ENCODE assay signal across 33 mouse cellular contexts in genomic region chr2:3869701-3870100, GRCm38 (mm10).
"Had no signal": no experiment of that assay in that cellular context is flagged by ENCODE, and none has a peak within 500 bp of the region (broad histone marks: within the 10 kb centered on the region; RNA-seq: fewer than 3 reads in every experiment).

No protein-coding gene starts in this region.

- ATAC-seq: hindbrain, embryonic 16.5 days; hindbrain, postnatal 0 days; inflammation-experienced regulatory T-cells, adult 6 months; intestine, embryonic 15.5 days; intestine, embryonic 16.5 days; intestine, postnatal 0 days had no signal

- H3K36me3 ChIP-seq: heart, embryonic 13.5 days; heart, embryonic 15.5 days; hindbrain, embryonic 10.5 days; hindbrain, embryonic 12.5 days; hindbrain, embryonic 13.5 days; hindbrain, embryonic 15.5 days; intestine, embryonic 15.5 days; kidney, embryonic 15.5 days had no signal

- H3K4me3 ChIP-seq: heart, embryonic 13.5 days; heart, embryonic 15.5 days; hindbrain, embryonic 10.5 days; hindbrain, embryonic 12.5 days; hindbrain, embryonic 13.5 days; hindbrain, embryonic 15.5 days; intestine, embryonic 15.5 days; kidney, embryonic 15.5 days; layer of hippocampus, adult 2 months; left cerebral cortex, adult 2 months had no signal

- DNase-seq: heart, postnatal 10 days; heart, postnatal 14 days; heart, postnatal 36 days; heart, postnatal 4 days; kidney, adult 11 months; kidney, adult 18-20 months; kidney, adult 2 months; kidney, adult 8-10 months; kidney, adult 9 months; kidney, postnatal 10 days; kidney, postnatal 14 days; kidney, postnatal 25 days; kidney, postnatal 36 days; kidney, postnatal 4 days; layer of hippocampus, adult 9-11 months; layer of hippocampus, postnatal 36 days had no signal

- H3K27ac ChIP-seq: heart, embryonic 13.5 days; heart, embryonic 15.5 days; hindbrain, embryonic 10.5 days; hindbrain, embryonic 12.5 days; hindbrain, embryonic 13.5 days; hindbrain, embryonic 14.5 days; hindbrain, embryonic 15.5 days; hindbrain, postnatal 0 days; intestine, embryonic 15.5 days; kidney, embryonic 15.5 days; kidney, postnatal 0 days; layer of hippocampus, adult 2 months; left cerebral cortex, adult 2 months had no signal

- H3K4me2 ChIP-seq: heart, embryonic 13.5 days; heart, embryonic 15.5 days; hindbrain, embryonic 12.5 days; hindbrain, embryonic 13.5 days; hindbrain, embryonic 14.5 days; hindbrain, embryonic 15.5 days; intestine, embryonic 15.5 days; kidney, embryonic 15.5 days had no signal

- H3K9me3 ChIP-seq: heart, embryonic 13.5 days; heart, embryonic 15.5 days; hindbrain, embryonic 10.5 days; hindbrain, embryonic 12.5 days; hindbrain, embryonic 13.5 days; hindbrain, embryonic 15.5 days; intestine, embryonic 15.5 days; kidney, embryonic 15.5 days had no signal

- H3K27me3 ChIP-seq: heart, embryonic 13.5 days; heart, embryonic 15.5 days; hindbrain, embryonic 12.5 days; hindbrain, embryonic 13.5 days; hindbrain, embryonic 15.5 days; intestine, embryonic 15.5 days; kidney, embryonic 15.5 days had no signal

- H3K4me1 ChIP-seq: heart, embryonic 13.5 days; heart, embryonic 15.5 days; hindbrain, embryonic 10.5 days; hindbrain, embryonic 12.5 days; hindbrain, embryonic 13.5 days; hindbrain, embryonic 15.5 days; intestine, embryonic 15.5 days; kidney, embryonic 15.5 days had no signal

- H3K9ac ChIP-seq: heart, embryonic 13.5 days; heart, embryonic 15.5 days; hindbrain, embryonic 12.5 days; hindbrain, embryonic 13.5 days; hindbrain, embryonic 14.5 days; hindbrain, embryonic 15.5 days; intestine, embryonic 15.5 days; kidney, embryonic 15.5 days had no signal
